Mouse (Mus musculus): ENCODE measurements around the gene Asic2. TPM values are rescaled to one million over a fixed set of nuclear protein-coding genes. Genes with fewer than 3 reads are reported as not detected.
A peak's percentile ranks its signal among the peaks of the same experiment; 100 is the strongest.

Asic2 gene
- polyA plus RNA-seq, 1 experiment from 2014 or later, result 0.35 TPM

DNA sequence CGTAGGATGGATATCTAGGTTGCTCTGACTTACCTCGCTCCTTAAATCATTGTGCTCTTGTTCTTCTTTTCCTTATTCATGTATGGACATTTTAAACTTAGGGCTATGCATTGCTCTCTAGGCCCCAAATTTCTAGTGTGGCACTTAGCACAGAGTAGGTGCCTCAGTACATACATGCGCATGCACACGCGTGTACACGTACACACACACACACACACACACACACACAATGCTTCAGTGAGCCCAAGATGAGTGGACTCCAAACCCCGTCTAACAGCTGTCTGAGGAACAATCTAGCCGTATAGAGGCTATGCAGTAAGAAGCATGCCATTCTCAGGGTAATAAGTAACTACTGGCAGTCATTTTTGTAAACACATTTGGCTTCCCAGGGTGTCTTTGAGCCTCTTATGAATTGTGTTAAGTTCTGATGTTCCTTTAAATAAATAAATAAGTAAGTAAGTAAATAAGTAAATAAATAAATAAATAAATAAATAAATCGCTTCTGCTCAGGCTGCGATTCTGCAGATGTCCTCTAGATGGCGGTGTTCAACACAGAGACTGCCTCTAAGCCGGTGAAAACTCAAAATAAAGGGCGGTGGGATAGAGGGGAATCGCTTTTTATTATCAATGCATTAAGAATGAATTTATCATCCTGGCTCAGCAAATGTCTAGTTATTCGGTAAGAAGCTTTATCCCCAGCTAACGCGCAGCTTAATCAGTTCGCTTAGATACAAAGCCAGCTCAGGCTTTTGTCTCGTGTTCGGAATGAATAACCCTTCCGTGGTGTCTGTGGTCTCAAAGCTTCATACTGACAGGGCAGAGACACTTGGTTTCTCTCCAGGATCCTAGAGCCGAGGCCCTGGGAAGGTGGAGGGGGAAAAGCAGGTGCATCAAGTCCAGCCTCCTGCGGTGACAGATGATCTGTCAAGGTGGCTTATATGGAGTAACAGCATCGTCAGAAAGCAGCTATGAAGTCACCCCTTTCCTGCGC is 333.6 kb downstream of the Asic2 start:
- no peaks in the 10 kb centered on the region for H3K27me3 ChIP-seq
- H3K4me3 ChIP-seq (replicated peaks), result no peak overlapping the region
- no peak overlapping the region for H3K27ac ChIP-seq (replicated peaks)
- no peak for ATAC-seq (ENCODE audit: insufficient number of reproducible peaks, low FRiP score, low TSS enrichment, low read depth)
- 55% methylated on average over 25 of the region's 25 CpGs for WGBS
- no peaks in the 10 kb centered on the region for H3K36me3 ChIP-seq
- H3K9ac ChIP-seq, result no peak overlapping the region
- no peaks in the 10 kb centered on the region for H3K9me3 ChIP-seq (replicated peaks)
- H3K4me2 ChIP-seq (replicated peaks), result no peak overlapping the region
- 0 out of 2 replicates have a peak, but pooled peaks cover 5% of the 10 kb centered on the region for H3K4me1 ChIP-seq

DNA sequence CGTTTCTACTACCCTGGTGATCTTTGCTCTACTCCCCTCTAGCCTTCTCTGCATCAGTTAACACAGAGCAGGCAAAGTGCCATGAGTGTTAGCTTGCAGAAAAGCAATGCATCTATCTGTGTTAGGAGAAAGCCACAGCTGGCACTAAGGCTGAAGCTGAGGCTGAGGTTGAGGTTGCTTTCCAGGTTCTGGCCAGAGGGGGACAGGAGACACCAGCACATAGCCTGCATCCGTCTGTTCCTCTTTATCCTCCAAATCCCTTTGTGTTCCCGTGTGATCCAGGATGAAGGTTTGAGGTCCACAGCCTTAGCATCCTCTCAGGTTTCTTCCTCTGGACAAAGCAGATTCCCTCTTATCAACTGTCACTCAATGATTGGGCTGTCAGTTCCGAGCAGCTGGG is 343.1 kb downstream of the Asic2 start:
- Histone ChIP-seq H3K4me2 (replicated peaks) (no peak overlapping the region), H3K9ac (no peak overlapping the region), H3K27me3 (no peaks in the 10 kb centered on the region), H3K27ac (replicated peaks) (no peak overlapping the region), H3K9me3 (replicated peaks) (no peaks in the 10 kb centered on the region), H3K4me3 (replicated peaks) (no peak overlapping the region), H3K4me1 (no peaks in the 10 kb centered on the region), H3K36me3 (no peaks in the 10 kb centered on the region)
- 31% methylated on average over 4 of the region's 4 CpGs for WGBS
- no peak for ATAC-seq (ENCODE audit: insufficient number of reproducible peaks, low FRiP score, low TSS enrichment, low read depth)

DNA sequence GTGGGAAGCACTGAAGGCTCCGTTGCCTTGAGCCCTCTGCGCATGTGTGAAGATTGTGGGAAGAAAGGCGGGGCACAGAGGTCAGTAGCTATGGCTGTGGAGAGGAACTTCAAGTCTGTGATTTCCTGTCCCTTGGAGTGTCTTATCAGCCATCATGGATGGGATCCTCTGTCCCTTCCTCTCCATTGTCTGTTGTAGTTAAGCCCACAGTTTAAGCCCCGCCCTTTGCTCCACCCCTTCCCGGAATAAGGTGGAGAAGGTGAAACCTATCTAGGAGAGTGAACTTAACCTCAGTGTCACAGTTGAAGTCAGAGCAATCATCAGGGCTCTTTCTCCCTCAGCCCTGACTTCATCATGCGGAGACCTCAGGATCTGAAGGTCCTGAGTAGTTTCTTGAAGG is 347.7 kb downstream of the Asic2 start:
- H3K9ac ChIP-seq, result no peak overlapping the region
- no peaks in the 10 kb centered on the region for H3K36me3 ChIP-seq
- H3K4me1 ChIP-seq, result no peaks in the 10 kb centered on the region
- H3K27ac ChIP-seq (replicated peaks), result no peak overlapping the region
- no peak overlapping the region for H3K4me3 ChIP-seq (replicated peaks)
- no peaks in the 10 kb centered on the region for H3K27me3 ChIP-seq
- no peak overlapping the region for H3K4me2 ChIP-seq (replicated peaks)
- 68% methylated on average over 6 of the region's 6 CpGs for WGBS
- H3K9me3 ChIP-seq (replicated peaks), result no peaks in the 10 kb centered on the region
- ATAC-seq (ENCODE audit: insufficient number of reproducible peaks, low FRiP score, low TSS enrichment, low read depth), result no peak

DNA sequence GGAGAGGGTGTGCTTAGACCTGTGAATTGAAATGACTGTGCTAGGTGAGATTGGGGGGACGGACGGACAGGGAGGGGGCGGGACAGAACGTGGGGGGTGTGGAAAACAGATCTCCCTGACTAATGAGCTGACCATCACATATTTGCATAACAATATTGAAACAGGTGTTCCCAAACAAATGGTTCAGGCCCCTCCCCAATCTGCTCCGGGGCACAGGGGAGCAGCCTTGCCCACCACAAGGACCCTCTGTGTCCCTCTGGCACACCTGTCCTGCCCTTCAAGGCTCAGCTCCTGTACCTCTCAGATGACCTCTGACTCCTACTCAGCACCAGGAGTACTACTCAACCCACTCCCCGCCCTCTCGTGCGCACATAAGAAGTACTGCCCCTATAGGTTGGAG is 351.8 kb downstream of the Asic2 start:
- WGBS, result 86% methylated on average over 8 of the region's 8 CpGs
- no peaks in the 10 kb centered on the region for H3K36me3 ChIP-seq

DNA sequence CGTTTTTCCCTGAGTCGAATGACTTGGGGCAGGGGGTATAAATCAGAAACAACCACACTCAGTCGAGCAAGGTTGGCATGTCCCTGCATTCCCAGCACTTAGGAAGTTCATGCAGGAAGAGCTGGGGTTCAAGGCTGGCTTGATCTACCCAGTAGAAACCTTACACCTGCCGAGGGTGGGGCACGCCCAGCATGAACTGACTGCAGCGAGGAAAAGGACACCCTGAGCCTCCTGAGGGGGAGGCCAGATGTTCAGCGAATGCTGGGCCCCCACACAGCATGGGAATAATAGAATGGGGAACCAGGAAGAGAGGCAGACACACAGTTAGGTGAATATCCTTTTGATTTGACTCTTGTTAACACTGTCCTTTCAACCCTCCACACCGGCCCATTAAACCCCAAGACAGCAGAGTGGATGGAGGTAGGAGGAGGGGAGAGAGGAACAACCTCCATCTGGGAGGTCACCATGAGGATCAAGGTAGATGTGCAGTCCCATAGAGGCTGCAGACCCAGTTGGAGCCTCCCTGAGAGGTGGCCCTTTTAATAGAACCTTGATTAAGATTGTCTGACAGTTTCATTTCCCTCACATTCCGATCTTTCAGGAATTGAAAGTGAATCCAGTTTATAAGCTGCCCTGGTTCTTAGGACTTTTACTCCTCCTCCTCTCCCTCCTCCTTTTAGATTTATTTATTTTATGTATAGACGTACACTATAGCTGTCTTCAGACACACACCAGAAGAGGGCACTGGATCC is 354.2 kb downstream of the Asic2 start:
- Histone ChIP-seq H3K27ac (replicated peaks) (no peak overlapping the region), H3K27me3 (peaks cover 25% of the 10 kb centered on the region), H3K9ac (no peak overlapping the region), H3K4me3 (replicated peaks) (no peak overlapping the region), H3K9me3 (replicated peaks) (no peaks in the 10 kb centered on the region), H3K36me3 (no peaks in the 10 kb centered on the region), H3K4me1 (peaks cover 17% of the 10 kb centered on the region), H3K4me2 (replicated peaks) (peak overlapping the region; percentile 52)
- no peak for ATAC-seq (ENCODE audit: insufficient number of reproducible peaks, low FRiP score, low TSS enrichment, low read depth)
- WGBS, result 25% methylated on average over 10 of the region's 10 CpGs

More for the DNA sequence above, 351.8 kb downstream of the Asic2 start:
- H3K9ac ChIP-seq, result no peak overlapping the region
- no peak overlapping the region for H3K4me3 ChIP-seq (replicated peaks)
- no peak overlapping the region for H3K27ac ChIP-seq (replicated peaks)
- H3K4me1 ChIP-seq, result peaks cover 17% of the 10 kb centered on the region
- H3K27me3 ChIP-seq, result peaks cover 15% of the 10 kb centered on the region
- no peak for ATAC-seq (ENCODE audit: insufficient number of reproducible peaks, low FRiP score, low TSS enrichment, low read depth)
- H3K4me2 ChIP-seq (replicated peaks), result no peak overlapping the region
- H3K9me3 ChIP-seq (replicated peaks), result no peaks in the 10 kb centered on the region

DNA sequence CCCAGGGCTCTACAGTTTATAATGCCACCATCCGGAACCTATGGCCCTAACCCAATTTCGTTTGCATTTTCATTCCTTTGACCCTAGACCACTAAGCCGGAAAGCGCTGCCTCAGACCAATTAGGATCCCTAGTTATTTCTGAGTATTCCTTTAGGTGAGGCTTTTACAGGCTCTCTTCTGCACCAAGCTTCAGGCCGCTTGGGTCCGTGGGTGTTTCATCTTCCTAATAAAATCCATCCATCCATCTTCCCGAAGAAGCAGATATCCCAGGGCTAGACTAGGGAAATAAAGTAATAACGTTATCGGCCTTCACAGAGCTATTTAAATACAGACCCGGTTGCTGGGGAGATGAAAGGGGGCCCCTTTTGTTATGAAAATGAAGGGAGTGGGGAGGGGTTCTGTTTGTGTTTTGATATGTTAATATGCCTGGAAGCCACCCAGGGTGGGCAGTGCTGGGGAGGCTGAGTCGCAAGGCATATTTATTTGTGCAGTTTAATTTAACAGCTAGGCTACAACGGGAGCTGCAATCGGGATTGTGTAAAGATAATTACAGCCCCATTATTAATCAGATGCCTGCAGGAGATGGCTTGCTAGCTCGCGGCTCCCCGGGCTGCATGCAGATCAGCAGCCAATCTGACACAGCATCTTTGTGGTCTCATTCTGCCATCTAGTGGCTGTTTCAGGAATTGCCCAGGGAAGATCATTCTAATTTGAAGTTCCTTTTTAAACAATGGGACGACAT is 355.3 kb downstream of the Asic2 start:
- 4% methylated on average over 17 of the region's 17 CpGs for WGBS
- H3K36me3 ChIP-seq, result no peaks in the 10 kb centered on the region
- peak overlapping the region; percentile 52 for H3K4me2 ChIP-seq (replicated peaks)
- H3K4me1 ChIP-seq, result peaks cover 17% of the 10 kb centered on the region
- no peak overlapping the region for H3K27ac ChIP-seq (replicated peaks)
- H3K9ac ChIP-seq, result no peak overlapping the region
- H3K4me3 ChIP-seq (replicated peaks), result peak overlapping the region; percentile 31
- ATAC-seq (ENCODE audit: insufficient number of reproducible peaks, low FRiP score, low TSS enrichment, low read depth), result no peak
- no peaks in the 10 kb centered on the region for H3K9me3 ChIP-seq (replicated peaks)
- H3K27me3 ChIP-seq, result peaks cover 25% of the 10 kb centered on the region

DNA sequence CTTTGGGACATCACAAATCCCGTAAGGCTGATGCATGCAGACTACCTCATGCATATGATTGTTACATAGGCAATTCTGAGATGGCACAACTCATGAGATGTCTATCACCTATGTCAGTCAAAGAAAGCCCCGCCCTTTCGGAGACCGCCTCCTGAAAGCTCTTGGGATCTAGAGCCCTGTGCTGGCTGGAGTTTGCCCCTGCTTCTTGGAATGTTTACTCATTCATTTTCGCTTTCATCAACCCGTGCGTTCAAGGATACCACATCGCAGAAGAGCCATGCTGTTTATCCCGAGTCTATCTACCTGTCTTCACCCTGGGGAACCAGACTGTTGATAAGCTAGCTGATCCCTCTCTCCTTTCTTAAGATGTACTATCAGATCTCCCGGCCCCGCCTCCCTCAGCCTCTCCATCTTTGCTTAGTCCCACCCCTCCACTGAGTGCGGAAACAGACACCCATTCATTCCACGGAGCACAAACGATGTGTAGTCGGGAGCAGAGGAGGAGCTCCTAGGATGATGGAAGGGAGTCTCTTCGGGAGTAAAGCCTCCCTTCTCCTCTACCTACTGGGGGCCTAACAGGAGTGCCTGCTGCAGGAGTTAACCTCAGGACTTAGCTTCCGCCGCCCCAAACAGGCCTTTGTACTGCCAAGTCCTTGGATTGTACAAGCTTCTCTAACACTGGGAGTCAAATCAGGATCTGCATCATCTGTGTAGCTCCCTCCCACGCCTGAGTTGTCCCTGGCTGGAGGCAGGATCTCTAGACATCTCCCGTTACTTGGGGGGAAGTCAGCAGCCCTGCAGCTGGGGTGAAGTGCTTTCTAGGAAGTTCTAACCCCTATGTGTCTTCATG is 356.1 kb downstream of the Asic2 start:
- Histone ChIP-seq H3K9me3 (replicated peaks) (no peaks in the 10 kb centered on the region), H3K4me2 (replicated peaks) (peak overlapping the region; percentile 52), H3K27ac (replicated peaks) (no peak overlapping the region), H3K27me3 (peaks cover 25% of the 10 kb centered on the region), H3K9ac (no peak overlapping the region), H3K4me1 (peaks cover 17% of the 10 kb centered on the region), H3K4me3 (replicated peaks) (peak overlapping the region; percentile 31), H3K36me3 (no peaks in the 10 kb centered on the region)
- ATAC-seq (ENCODE audit: insufficient number of reproducible peaks, low FRiP score, low TSS enrichment, low read depth), result peak; percentile 60; the same call in 1 of the 2 replicates
- WGBS, result 9% methylated on average over 20 of the region's 20 CpGs

DNA sequence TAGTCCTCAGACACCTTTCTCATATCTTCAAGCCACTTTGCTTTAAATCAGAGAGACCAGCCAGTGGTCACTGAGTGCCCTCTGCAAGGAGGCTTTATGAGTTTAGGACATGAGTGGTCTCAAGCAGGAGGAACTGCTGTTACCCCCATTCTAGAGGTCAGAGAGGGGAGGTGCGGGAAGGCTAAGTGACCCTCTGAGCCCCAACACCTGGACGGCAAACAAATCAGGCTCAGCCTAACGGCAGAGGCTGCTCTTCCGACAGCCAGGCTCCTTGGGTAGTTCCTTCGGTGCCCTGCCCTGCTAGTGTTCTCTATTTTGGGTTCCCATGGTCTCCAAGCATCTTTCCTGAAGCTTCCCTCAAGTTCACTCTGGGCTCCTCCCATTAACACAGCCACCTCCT is 357.8 kb downstream of the Asic2 start:
- no peak for ATAC-seq (ENCODE audit: insufficient number of reproducible peaks, low FRiP score, low TSS enrichment, low read depth)
- peaks cover 17% of the 10 kb centered on the region for H3K4me1 ChIP-seq
- no peaks in the 10 kb centered on the region for H3K9me3 ChIP-seq (replicated peaks)
- 87% methylated on average over 5 of the region's 5 CpGs for WGBS
- H3K36me3 ChIP-seq, result no peaks in the 10 kb centered on the region
- no peak overlapping the region for H3K9ac ChIP-seq
- H3K4me3 ChIP-seq (replicated peaks), result no peak overlapping the region
- H3K27ac ChIP-seq (replicated peaks), result no peak overlapping the region
- peaks cover 25% of the 10 kb centered on the region for H3K27me3 ChIP-seq
- H3K4me2 ChIP-seq (replicated peaks), result no peak overlapping the region

DNA sequence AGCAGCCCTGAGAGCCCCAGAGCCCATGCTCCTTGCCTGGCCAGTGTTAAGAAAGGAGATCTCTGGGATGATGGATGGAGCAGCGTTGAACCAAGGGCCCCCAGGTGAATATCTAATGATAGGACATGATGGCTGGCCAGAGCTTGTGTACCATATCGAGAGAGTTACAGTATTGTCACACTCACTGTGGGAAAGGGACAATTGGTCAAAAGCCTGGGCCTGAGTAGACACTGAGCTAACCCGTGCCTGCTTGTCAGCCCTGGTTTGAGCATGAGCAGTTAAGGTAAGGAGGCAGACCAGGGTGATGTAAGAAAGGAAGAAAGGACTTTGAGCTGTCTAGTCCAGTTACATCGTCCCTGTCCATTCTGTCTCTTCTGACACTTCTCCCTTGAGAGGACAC is 365.3 kb downstream of the Asic2 start:
- ATAC-seq (ENCODE audit: insufficient number of reproducible peaks, low FRiP score, low TSS enrichment, low read depth), result no peak
- Histone ChIP-seq H3K4me2 (replicated peaks) (no peak overlapping the region), H3K4me3 (replicated peaks) (no peak overlapping the region), H3K9me3 (replicated peaks) (no peaks in the 10 kb centered on the region), H3K36me3 (no peaks in the 10 kb centered on the region), H3K27ac (replicated peaks) (no peak overlapping the region), H3K27me3 (no peaks in the 10 kb centered on the region), H3K4me1 (no peaks in the 10 kb centered on the region), H3K9ac (no peak overlapping the region)
- 80% methylated on average over 4 of the region's 4 CpGs for WGBS

DNA sequence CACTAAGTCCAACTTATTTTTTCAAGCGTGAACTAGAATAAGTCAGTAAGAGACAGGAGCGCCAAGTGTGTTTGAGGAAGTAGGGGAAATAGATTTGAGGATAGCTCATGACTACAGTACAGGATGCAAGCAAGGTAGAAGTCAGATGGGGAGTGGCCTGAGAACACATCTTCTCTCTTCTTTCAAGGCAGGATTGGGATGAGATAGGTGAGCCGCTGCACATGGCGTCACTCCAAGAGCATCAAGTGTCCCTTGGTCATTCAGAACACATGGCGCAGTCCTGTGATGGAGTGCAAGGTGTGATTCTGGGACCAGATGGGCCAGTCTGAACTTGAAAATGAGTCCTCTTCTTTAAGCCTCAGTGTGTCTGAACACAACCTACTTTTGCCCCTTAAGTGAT is 366.5 kb downstream of the Asic2 start:
- H3K4me3 ChIP-seq (replicated peaks), result no peak overlapping the region
- no peak for ATAC-seq (ENCODE audit: insufficient number of reproducible peaks, low FRiP score, low TSS enrichment, low read depth)
- no peak overlapping the region for H3K27ac ChIP-seq (replicated peaks)
- H3K9me3 ChIP-seq (replicated peaks), result no peaks in the 10 kb centered on the region
- no peak overlapping the region for H3K4me2 ChIP-seq (replicated peaks)
- no peak overlapping the region for H3K9ac ChIP-seq
- H3K36me3 ChIP-seq, result no peaks in the 10 kb centered on the region
- WGBS, result 97% methylated on average over 5 of the region's 5 CpGs
- no peaks in the 10 kb centered on the region for H3K4me1 ChIP-seq
- no peaks in the 10 kb centered on the region for H3K27me3 ChIP-seq
